Mouse (Mus musculus): Measurements from ENCODE around the gene Eva1b.
"Not testable (repeated sequence)": the region's sequence is repeated elsewhere in the genome, so short reads cannot be mapped to it uniquely, and the experiment has no call there.

Gene Eva1b

DNA sequence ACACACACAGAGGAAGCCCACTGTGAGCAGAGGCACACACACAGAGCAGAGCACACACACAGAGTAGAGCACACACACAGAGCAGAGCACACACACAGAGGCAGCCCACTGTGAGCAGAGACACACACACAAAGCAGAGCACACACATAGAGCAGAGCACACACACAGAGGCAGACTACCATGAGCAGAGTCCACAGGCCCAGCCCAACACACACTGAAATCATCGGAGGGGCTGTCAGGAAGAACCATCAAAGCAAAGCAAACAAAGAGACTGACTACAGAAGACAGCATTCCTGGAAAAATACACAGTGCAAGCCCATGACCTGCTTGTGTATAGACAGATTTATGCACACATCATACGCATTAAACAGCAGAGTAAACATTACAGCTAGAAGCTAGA is 8.3 kb downstream of the Eva1b start:
- no peak for DNase-seq (ENCODE audit: low read depth, low spot score)

- DNase-seq (ENCODE audit: low read depth, low spot score) = no peak
Measured at GRCm38 (mm10) chr4:126156617-126157016, 9.1 kb downstream of the Eva1b start.

- no peak for DNase-seq (ENCODE audit: low read depth, low spot score)
Measured at GRCm38 (mm10) chr4:126157562-126157961, 10.0 kb downstream of the Eva1b start.

GRCm38 (mm10) chr4:126159455-126159854 is 11.9 kb downstream of the Eva1b start:
- no peak for DNase-seq (ENCODE audit: low read depth, low spot score)

GRCm38 (mm10) chr4:126160981-126161380 is 13.4 kb downstream of the Eva1b start:
- no peak for DNase-seq (ENCODE audit: low read depth, low spot score)

DNA sequence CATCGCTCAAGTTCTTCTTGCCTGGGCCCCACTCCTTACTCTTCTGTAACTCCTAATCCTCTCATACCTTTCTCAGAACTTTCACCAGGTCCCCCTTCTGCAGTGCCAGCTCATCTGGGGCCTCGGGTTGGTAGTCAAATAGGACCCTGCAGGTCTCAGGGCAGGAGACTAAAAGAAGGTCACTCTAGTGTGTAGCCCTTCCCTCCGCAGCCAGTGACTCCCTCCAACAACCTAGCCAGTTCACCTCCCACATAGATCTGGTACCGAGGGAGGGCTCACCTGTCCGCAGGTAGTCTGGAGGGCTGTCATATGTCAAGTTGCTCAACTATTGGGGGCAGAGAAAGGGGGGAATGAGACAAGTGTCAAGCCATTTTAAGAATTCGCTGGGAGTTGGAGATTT is 13.9 kb downstream of the Eva1b start:
- no peak for DNase-seq (ENCODE audit: low read depth, low spot score)

DNA sequence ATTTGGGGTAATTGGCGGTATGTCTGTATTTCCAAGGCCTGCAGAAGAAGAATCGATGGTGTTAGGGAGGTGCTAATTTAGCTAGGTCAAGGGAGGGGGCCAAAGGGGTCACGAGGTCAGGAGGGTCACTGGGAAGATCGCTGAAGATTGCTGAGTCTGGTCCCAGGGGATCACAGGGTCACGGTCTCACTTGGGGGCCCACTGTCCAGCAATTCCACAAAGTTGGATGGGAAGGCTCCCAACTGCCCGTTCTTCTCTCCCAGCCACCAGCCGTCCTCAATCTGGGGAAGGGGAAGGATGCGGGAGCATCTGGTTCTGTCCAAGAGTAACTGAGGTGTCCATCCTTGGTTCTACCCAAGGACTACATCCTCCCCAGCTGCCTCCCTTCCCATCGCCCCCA is 14.4 kb downstream of the Eva1b start:
- DNase-seq (ENCODE audit: low read depth, low spot score) = no peak

DNA sequence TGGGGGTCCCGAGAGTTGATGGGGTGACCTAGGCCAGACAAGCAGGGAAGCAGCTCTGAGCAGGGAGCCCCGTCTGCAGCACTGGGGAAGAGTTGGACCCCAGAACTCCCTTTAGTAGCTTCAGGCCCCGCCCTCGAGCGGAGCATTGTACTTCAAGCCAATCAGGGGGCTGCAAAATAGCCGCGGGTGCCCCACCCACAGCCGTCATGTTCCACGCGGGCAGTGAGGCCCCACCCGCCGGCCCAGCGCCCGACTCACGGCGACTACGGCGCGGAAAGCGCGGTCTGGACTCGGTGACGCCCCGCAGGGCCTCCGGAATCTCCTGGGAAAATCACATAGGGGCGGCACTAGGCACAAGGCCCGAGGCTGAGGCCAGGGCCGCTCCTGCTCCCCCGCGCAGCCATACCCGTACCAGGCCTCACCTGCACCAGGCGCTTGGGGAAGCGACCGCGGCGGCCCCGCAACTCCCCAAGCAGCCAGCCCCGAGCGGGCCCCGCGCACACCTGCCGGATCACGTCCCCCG is 15.1 kb downstream of the Eva1b start:
- DNase-seq (ENCODE audit: low read depth, low spot score) = peak; percentile 56

DNA sequence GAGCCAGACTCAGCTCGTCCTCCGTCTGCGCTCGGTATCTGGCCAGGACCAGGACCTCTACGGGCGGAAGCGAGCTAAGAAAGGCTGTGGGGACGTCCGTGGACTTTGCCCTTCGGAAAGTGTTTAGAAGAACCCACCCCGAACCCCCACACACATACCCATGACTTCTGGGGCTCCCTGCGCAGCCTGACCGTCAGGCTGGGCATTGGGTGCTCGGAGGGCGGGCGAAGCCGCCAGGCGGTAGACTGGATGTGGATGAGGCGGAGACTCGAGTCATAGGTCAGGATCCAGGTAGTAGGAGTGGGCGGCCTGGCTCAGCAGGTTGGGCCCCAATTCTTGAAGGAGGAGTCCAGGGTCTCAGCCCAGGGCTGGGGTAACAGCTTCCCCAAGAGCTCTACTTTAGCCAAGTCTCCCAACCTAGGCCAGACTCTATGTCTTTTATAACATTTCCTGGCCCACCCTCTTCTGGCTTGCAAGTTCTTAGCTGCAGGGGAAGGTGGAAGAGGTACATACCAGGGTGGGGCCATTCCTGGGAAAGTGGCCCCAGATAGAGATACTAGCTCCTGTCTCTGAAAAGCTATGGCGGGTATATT is 15.6 kb downstream of the Eva1b start, which contains the start of gene Sh3d21:
Gene Sh3d21 (minus strand): TSS at position 425 of the 593 bp plus-strand sequence.
- no peak for DNase-seq (ENCODE audit: low read depth, low spot score)

- no peak for DNase-seq (ENCODE audit: low read depth, low spot score)
Measured at GRCm38 (mm10) chr4:126163685-126164084, 16.1 kb downstream of the Eva1b start.

- not testable (repeated sequence) for DNase-seq (ENCODE audit: low read depth, low spot score)
Measured at GRCm38 (mm10) chr4:126165092-126165491, 17.5 kb downstream of the Eva1b start.

DNA sequence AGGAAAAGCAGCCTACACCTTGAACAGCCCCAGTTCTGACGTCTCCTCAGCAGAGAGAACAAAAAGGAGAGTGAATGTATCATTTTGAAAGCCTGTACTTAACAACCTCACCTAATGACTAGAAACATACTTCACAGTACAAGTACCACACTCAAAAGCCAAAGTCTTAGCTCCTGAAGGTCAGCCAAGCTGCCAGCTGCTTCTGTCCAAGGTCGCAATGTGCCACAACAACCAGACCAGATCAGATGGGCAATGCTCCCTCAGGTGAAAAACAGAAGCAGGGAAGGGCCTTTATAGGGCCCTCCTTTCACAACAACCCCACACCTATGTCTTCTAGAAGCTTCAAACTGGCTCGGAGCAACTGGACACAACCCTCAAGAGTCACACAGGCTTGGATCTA is 18.5 kb downstream of the Eva1b start:
- no peak for DNase-seq (ENCODE audit: low read depth, low spot score)

DNA sequence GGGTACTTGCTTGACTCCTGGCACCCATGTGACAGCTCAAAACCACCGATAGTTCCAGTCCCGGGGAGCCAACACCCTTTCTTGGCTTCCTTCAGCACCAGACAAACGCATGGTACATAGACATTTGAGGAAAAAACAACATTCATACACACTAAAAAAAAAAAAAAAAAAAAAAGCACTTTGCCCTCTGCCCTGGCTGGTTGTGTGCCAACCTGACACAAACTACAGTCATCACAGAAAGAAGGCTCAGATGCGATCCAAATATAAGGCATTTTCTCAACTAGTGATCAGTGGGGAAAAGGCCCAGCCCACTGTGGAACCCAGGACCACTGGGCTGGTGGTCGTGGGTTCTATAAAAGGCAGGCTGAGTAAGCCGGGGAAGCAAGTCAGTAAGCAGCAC is 21.3 kb downstream of the Eva1b start:
- no peak for DNase-seq (ENCODE audit: low read depth, low spot score)

DNA sequence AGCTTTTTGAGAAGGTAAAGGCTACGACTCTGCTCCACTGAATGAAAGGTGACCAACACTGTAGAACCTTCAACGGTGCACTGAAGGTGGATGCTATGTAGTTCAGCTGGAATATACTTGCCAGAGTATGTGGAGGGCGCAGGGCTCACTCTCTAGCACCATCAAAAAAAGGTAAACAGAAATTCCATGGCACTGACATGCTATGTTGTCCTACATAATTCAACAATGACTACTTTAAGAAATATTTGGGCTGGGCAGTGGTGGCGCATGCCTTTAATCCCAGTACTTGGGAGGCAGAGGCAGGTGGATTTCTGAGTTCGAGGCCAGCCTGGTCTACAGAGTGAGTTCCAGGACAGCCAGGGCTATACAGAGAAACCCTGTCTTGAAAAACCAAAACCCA is 23.2 kb downstream of the Eva1b start:
- DNase-seq (ENCODE audit: low read depth, low spot score) = not testable (repeated sequence)

DNA sequence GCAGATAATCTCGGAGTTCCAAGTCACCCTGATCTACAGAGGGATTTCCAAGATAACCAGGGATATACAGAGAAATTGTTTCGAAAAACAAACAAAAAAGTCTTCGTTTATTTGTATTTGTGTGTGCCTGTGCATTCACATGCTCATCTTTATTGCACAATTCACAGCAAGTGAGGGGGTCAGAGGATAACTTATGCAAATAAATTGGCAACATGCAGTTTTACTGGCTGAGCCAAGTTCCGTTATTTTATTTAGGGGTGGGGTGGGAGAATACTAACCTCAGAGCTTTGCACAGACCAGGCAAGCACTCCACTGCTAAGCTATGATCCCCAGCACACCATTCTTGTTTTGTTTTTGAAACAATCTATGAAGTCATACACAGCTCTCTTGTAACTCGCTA is 26.3 kb downstream of the Eva1b start:
- no peak for DNase-seq (ENCODE audit: low read depth, low spot score)

- DNase-seq (ENCODE audit: low read depth, low spot score) = not testable (repeated sequence)
Measured at GRCm38 (mm10) chr4:126175980-126176379, 28.4 kb downstream of the Eva1b start.

GRCm38 (mm10) chr4:126181170-126181957 is 33.8 kb downstream of the Eva1b start:
- no peak for DNase-seq (ENCODE audit: low read depth, low spot score)

- DNase-seq (ENCODE audit: low read depth, low spot score) = no peak
Measured at GRCm38 (mm10) chr4:126183034-126183433, 35.5 kb downstream of the Eva1b start.

GRCm38 (mm10) chr4:126187096-126187495 is 39.6 kb downstream of the Eva1b start:
- DNase-seq (ENCODE audit: low read depth, low spot score) = no peak

- DNase-seq (ENCODE audit: low read depth, low spot score) = no peak
Measured at GRCm38 (mm10) chr4:126190636-126191035, 43.1 kb downstream of the Eva1b start.

- DNase-seq (ENCODE audit: low read depth, low spot score) = no peak
Measured at GRCm38 (mm10) chr4:126194216-126194615, 46.7 kb downstream of the Eva1b start.

DNA sequence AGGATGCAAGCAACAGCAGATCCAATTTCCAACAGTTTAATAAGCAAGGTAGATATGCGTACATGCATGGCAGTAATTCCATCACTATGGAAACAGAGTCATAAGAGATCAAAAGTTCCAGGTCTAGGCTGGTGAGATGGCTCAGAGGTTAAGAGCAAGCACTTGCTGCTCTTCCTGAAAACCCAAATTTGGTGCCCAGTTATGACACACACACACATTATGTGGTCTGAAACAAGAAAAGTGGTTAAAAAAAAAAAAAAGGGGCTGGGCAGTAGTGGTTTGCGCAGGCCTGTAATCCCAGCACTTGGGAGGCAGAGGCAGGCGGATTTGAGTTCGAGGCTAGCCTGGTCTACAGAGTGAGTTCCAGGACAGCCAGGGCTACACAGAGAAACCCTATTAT is 47.4 kb downstream of the Eva1b start:
- no peak for DNase-seq (ENCODE audit: low read depth, low spot score)

DNA sequence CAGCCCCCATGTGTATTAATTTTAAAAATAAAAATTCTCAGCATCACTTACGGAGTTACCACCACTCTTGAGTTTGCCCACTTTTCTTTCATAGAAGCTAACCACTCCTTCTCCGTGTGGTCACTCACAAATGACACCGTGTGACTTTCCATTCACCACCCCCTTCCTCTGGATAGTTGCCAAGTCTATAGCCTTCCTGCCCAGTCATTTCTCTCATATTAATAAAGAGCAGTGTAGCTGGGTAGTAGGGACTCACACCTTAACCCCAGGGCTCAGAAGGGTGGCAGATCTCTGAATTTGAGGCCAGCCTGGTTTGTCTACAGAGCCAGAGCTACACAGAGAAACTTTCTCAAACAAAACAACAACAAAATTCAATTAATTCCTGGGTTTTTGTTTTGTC is 49.9 kb downstream of the Eva1b start:
- no peak for DNase-seq (ENCODE audit: low read depth, low spot score)
